Mouse (Mus musculus): ENCODE data around the gene Slc30a10. TPM values are rescaled to one million over a fixed set of nuclear protein-coding genes. Genes with fewer than 3 reads are reported as not detected.

Slc30a10 gene
- not detected in 2 replicates for polyA plus RNA-seq (2015; fragmentation: Nextera tagmentation; extraction: Ambion mirVana)

DNA sequence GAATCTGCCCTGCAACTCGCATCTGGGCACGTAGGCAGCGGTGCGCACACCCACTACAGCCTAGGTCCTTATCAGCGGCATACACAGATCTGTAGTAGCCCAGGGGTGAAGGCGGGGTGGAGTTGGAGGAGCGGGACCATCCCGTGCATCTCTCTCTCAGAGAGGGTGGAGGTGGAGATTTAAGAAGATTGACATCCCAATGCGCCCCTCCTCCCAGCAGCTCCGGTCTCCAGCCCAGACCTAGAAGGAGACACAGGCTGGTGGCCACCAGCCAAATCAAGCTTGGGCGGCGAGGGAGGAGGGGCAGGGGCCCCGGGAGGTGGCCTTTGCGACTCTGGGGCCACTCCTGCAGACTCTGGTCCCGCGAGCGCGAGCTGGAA is at the start of gene Slc30a10:
TSS of gene Slc30a10 (plus strand) at position 274 of the 380 bp plus-strand sequence.

Other genes with a start within 250 kb of the Slc30a10 start
- gene Iars2, start 125.5 kb upstream of the Slc30a10 start, polyA plus RNA-seq (2015; fragmentation: Nextera tagmentation; extraction: Ambion mirVana): 21.0 and 23.6 TPM in 2 replicates
- 35.8 and 41.7 TPM in 2 replicates for gene Bpnt1, start 122.7 kb upstream of the Slc30a10 start, polyA plus RNA-seq (2015; fragmentation: Nextera tagmentation; extraction: Ambion mirVana)
- 80.2 and 95.5 TPM in 2 replicates for gene Eprs, start 91.8 kb upstream of the Slc30a10 start, polyA plus RNA-seq (2015; fragmentation: Nextera tagmentation; extraction: Ambion mirVana)